Mouse (Mus musculus): ENCODE measurements around the gene 2310009B15Rik. TPM values are rescaled to one million over a fixed set of nuclear protein-coding genes. Genes with fewer than 3 reads are reported as not detected.
A peak's percentile ranks its signal among the peaks of the same experiment; 100 is the strongest.

The 2310009B15Rik gene
- polyA plus RNA-seq, 1 experiment = 10.9 TPM

GRCm38 (mm10) chr1:138835355-138835900 lies 21.2 kb downstream of the 2310009B15Rik start:
- Histone ChIP-seq H3K4me1 (ENCODE audit: control insufficient read depth, insufficient read depth, low read length) (no peaks in the 10 kb centered on the region), H3K27ac (ENCODE audit: insufficient read depth, low read length) (no peak overlapping the region), H3K4me3 (ENCODE audit: insufficient read depth, low read length) (no peak overlapping the region)
- no peak for TF ChIP-seq POLR2A (IDR thresholded peaks at IDR 0.05; ENCODE audit: low read depth, low read length)
- TF ChIP-seq CTCF (IDR thresholded peaks at IDR 0.05; ENCODE audit: borderline replicate concordance, insufficient read depth, low read length) = no peak

- TF ChIP-seq CTCF (IDR thresholded peaks at IDR 0.05; ENCODE audit: borderline replicate concordance, insufficient read depth, low read length) = no peak
- TF ChIP-seq POLR2A (IDR thresholded peaks at IDR 0.05; ENCODE audit: low read depth, low read length) = peak; percentile 34; the same call in 1 of the 2 replicates
- peak overlapping the region; percentile 36 for H3K4me3 ChIP-seq (ENCODE audit: insufficient read depth, low read length)
- peaks cover 5% of the 10 kb centered on the region for H3K4me1 ChIP-seq (ENCODE audit: control insufficient read depth, insufficient read depth, low read length)
- no peak overlapping the region for H3K27ac ChIP-seq (ENCODE audit: insufficient read depth, low read length)
Measured at GRCm38 (mm10) chr1:138831309-138831708, 25.3 kb downstream of the 2310009B15Rik start.

GRCm38 (mm10) chr1:138826841-138827240 lies 29.8 kb downstream of the 2310009B15Rik start:
- TF ChIP-seq POLR2A (IDR thresholded peaks at IDR 0.05; ENCODE audit: low read depth, low read length) = no peak
- TF ChIP-seq CTCF (IDR thresholded peaks at IDR 0.05; ENCODE audit: borderline replicate concordance, insufficient read depth, low read length) = no peak
- no peak overlapping the region for H3K4me3 ChIP-seq (ENCODE audit: insufficient read depth, low read length)
- peaks cover 5% of the 10 kb centered on the region for H3K4me1 ChIP-seq (ENCODE audit: control insufficient read depth, insufficient read depth, low read length)
- H3K27ac ChIP-seq (ENCODE audit: insufficient read depth, low read length) = peak overlapping the region; percentile 88

- H3K4me3 ChIP-seq (ENCODE audit: insufficient read depth, low read length) = no peak overlapping the region
- H3K4me1 ChIP-seq (ENCODE audit: control insufficient read depth, insufficient read depth, low read length) = peaks cover 5% of the 10 kb centered on the region
- H3K27ac ChIP-seq (ENCODE audit: insufficient read depth, low read length) = no peak overlapping the region
- TF ChIP-seq POLR2A (IDR thresholded peaks at IDR 0.05; ENCODE audit: low read depth, low read length) = no peak
- TF ChIP-seq CTCF (IDR thresholded peaks at IDR 0.05; ENCODE audit: borderline replicate concordance, insufficient read depth, low read length) = no peak
Measured at GRCm38 (mm10) chr1:138822985-138823322, 33.7 kb downstream of the 2310009B15Rik start.

- no peak overlapping the region for H3K4me3 ChIP-seq (ENCODE audit: insufficient read depth, low read length)
- H3K4me1 ChIP-seq (ENCODE audit: control insufficient read depth, insufficient read depth, low read length) = peaks cover 5% of the 10 kb centered on the region
- no peak overlapping the region for H3K27ac ChIP-seq (ENCODE audit: insufficient read depth, low read length)
- no peak for TF ChIP-seq POLR2A (IDR thresholded peaks at IDR 0.05; ENCODE audit: low read depth, low read length)
- TF ChIP-seq CTCF (IDR thresholded peaks at IDR 0.05; ENCODE audit: borderline replicate concordance, insufficient read depth, low read length) = no peak
Measured at GRCm38 (mm10) chr1:138822255-138822984, 34.2 kb downstream of the 2310009B15Rik start.

Other genes with a start within 250 kb of the 2310009B15Rik start
- gene Nek7, start 236.7 kb downstream of the 2310009B15Rik start, polyA plus RNA-seq (2011; ENCODE audit: insufficient read length, low read depth, missing spikeins) = 63.3 and 64.5 TPM in 2 replicates
- 11.6 and 18.7 TPM in 2 replicates for gene Lhx9, start 8.3 kb downstream of the 2310009B15Rik start, polyA plus RNA-seq (2011; ENCODE audit: insufficient read length, low read depth, missing spikeins)
- gene Dennd1b, start 106.6 kb upstream of the 2310009B15Rik start, polyA plus RNA-seq (2011; ENCODE audit: insufficient read length, low read depth, missing spikeins) = 9.7 and 12.3 TPM in 2 replicates

Data from embryonic fibroblast, embryonic 13.5 days (primary cell).